Mouse (Mus musculus) retina, adult 2 months (tissue): ENCODE measurements around the gene Pnpla5.
"Not testable (repeated sequence)": the region's sequence is repeated elsewhere in the genome, so short reads cannot be mapped to it uniquely, and the experiment has no call there.

Experiments
- DNase-seq: peaks from one replicate; pipeline ENCODE4 v3.0.0-alpha.2; 2012; ENCODE audit warnings: low read depth, low spot score

Gene Pnpla5

DNA sequence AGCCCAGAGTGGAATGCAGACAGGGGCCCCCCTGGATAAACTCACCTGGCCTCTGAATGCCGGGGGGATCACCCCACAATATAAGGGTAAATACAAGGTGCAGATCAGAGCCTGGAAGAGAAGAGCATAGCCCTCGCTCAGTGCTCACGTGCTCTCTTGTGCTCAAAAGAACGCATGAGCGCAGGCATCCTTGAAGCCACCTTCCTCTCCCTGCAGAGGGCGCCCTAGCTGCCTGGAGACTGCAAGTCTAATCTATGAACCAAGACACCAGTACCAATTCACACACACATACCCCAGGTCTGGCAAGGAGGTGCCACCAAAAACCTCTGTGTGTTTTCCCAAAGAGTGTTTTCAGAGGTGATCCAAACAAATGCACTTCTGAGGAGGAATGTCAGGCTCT, 2.4 kb downstream of the Pnpla5 start:
- DNase-seq = no peak

DNA sequence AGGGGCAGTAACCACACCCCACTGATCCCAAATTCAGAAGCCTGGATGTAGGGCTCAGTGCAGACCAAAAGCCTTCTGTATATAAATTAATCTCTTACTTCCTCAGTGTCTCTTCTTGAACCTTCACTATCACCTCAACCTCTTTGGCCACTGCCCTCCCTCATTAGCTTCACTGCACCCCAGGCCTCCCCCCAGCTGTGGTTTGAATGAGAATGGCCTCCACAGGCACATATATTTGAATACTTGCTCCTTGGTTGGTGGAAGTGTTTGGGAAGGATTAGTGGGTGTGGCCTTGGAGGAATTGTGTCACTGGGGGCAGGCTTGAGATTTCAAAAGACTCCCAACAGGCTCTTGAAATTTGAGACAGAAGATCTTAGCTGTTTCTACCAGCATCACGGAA, 6.5 kb downstream of the Pnpla5 start:
- no peak for DNase-seq

DNA sequence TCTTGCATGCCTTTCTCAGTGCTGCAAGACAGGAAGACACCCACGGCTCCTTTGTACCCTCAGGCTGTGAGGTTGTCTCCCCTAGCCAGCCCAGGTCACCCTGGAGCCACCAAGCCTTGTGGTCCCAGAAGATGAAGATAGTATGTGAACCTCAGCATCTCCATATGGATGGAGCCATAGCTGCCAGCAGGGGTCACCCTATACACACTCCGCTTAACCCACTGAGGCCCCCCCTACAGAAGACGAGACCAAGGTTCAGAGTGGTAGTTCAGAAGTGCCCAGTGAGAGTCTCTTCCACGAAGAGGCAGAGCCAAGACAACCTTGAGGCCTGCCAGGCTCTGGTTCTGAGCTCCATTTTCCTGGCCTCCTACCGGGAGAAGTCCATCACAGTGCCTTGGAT, 7.2 kb downstream of the Pnpla5 start:
- DNase-seq = no peak

DNA sequence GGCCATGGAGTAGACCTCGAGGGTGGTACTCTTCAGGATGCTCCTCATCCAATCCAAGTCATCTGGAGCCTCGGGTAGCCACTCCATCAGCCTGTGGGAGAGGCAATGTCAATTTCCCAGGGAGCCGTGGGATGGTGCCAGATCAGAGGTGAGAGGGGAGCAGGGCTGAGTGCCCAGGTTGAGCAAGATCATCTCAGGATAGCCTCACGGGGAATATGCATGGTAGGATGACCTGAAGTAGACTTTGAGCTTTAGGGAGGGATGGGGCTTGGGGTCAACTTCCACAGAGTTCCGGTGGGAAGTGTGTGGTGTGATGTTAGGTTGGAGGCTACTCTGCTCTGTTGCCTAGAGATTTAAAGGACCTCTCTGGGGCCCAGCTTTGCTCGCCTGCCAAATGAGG, 9.1 kb downstream of the Pnpla5 start:
- no peak for DNase-seq

DNA sequence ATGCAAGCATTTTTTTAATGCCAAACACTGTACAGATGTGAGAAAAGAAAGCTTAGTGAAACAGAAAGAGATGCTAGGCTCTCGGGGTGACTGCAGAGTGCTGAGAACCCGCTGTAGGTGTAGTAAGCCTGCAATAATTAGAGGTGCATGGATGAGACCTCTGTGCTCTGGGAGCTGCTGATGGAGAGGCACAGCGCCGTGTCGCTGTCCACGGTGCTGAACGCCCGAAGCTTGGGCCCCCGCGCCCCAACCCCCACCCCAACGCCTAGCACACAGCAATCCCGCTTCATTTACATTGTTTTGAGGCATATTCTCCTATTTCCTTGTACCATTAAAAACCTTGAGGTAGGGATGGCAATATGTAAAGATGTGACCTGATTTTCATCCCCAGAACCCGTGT, 14.1 kb downstream of the Pnpla5 start:
- no peak for DNase-seq

DNA sequence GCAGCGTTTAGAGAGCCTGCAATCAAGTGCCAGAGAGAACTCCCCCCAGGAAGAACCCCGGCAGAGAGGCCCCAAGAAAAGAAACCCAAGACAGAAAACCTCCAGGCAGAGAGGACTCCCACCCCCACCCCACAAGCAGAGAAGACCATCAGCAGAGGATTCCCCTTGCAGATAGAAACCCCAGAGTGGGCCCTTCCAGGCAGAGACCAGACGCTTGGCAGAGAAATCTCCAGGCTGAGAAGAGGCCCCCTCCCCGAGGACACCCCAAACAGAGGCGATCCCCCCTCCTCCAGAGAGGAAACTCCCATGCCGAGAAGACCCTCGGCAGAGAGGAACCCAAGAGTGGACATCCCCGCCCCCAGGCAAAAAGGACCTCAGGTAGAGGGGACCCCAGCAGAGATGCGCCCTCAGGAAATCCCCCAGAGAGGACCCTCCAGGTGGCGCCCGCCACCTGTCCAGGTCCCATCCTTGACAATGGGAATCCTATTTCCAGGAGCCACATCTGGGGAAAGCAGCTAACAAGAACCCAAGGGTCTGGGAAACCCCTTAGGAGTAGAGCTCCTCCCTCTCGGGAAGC, 17.0 kb downstream of the Pnpla5 start:
- DNase-seq = no peak

DNA sequence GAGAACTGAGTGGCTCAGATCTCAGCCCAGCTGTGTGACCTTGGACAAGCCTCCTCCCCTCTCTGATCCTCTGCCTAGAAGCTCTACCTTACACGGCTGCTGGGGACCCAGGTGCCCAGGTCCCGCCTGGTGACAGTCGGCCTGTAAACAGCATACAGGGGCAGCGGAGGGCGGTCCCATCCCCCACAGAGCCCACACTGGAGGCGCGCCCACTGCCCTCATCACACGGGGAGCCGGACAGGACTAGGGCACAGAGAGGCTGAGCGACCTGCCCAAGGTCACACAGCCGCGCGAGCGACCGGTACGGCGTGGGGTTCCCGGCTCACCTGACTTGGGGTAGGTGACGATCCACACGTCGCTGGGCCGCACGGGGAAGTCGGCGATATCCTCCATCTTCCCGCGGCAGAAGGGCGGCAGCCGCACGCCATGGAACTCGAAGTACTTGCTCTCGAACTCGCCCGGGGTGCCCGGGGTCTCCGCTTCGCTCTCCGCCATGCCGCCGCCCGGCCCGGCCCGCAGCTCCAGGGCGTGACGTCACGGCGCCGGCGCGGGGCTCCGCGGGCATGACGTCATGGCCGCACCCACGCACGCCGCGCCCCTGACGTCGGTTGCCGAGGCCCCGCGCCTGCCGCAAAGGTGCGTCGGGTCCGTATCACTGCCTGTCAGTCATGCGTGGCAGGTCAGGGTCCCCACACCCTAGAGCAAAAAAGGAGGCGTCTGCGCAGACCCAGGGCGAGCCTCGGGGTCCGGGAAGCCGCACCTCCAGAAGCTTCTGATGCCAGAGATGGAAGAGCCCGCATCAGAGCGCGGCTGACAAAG, 17.7 kb downstream of the Pnpla5 start, which contains the start of gene Sult4a1:
Gene Sult4a1 (minus strand): TSS at position 650 of the 819 bp plus-strand sequence.
- DNase-seq = no peak

DNA sequence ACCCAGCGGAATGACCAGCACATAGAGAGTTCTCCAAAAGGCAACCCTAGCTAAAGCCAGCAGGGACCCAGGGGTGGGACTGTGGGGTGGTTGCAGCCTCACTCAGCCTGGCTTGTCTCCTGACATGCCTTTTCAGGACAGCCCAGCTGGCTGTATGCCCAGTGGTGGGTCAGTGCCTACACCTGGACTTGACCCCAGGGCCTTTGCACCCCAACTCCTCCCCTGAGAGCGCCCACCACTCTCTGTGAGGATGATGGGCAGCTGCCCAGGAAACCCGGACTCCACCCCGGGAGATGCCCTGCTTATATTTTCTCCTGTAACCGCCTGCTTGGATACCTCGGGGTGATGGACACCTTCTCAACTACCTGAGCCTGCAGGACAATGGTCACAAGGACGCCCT, 18.3 kb downstream of the Pnpla5 start:
- no peak for DNase-seq

DNA sequence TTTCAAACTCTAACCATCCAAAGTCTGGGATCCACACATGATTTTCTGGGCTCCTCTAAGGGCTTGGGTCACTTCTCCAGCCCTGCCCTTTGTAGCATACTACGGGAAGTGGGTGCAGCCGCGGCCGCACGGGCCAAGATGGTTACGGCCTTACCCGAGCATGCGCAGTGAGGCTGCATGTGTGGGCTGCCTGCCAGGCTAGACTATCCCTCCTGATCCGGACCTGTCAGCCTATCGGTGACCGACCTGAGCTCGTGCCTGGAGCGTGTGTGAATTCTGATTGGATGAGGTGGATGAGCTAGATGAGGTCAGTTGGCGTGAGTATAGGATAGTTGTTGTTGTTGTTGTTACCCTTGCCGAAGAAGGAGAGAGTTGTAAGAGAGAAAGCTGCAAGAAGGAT, 25.4 kb downstream of the Pnpla5 start:
- DNase-seq = not testable (repeated sequence)

DNA sequence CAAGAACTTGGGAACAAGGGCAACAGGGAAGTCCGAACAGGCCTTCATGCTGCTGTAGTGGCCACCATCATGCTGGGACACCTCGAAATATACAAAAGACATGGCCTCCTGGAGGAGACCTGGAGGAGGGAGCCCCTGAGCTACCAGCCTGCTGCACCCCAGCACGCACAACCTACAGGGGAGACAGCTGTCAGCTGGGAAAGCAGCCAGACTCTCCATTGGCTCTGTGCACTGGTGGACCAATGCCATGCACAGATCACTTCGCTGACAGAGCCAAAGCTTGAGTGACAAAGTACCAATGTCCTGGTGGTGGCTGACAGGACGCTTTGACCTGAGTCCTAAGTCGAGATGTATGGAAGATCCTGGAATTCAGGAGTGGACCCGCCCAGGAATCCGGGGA, 26.9 kb downstream of the Pnpla5 start:
- DNase-seq = no peak

DNA sequence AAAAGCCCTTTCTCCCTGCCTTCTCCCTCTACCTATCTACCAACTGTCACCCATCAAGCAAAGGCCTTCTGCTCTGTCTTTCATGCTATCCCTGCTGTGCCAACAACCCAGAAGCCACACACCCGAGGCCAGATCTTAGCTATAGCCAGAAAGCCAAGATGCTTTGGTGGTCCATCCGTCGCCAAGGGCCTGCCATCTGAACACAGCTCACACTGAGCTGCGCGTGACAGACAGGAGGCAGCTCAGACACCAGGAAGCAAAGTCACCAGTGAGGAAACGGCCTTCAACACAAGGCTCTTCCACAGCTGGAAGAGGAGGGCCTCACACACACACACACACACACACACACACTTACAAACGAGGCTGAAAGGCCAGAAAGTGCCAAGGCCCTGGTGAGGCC, 28.1 kb downstream of the Pnpla5 start:
- DNase-seq = no peak

DNA sequence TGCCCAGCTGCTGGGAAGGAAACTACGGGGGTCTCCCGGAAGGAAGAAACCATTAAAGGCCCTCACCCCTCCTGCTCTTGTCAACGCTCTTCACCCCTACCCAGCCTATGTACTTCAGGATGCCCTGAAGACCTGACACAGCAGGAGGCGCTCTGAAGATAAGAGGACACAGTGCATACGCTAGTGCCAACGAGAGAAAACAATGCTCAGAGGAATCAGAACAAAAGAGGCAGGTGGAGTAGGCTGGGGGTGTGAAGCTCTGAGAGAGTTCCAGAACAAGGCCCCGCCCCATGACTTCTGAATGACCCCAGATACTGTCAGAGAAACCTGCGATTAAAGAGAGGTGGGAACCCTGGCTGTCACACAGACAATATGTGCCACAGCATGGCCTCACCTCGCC, 36.2 kb downstream of the Pnpla5 start:
- no peak for DNase-seq

DNA sequence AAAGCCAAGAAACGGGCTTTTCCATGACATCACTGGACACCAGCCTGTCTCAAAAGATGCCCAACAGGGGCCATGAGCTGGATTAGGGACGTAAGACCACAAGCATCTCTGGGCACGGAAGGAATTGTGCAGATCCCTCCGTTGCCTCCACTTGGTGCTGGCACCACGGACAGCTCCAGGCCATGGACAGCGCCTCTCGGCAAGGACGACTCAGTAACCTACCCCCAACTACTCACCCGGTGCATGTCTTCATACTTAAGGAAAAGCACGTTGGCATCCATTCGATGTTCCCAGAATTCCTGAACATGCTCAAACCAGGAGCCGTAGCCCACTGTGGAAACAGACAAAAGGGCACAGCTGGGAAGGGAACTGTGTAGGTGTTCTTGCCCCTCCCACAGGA, 36.6 kb downstream of the Pnpla5 start:
- DNase-seq = no peak

DNA sequence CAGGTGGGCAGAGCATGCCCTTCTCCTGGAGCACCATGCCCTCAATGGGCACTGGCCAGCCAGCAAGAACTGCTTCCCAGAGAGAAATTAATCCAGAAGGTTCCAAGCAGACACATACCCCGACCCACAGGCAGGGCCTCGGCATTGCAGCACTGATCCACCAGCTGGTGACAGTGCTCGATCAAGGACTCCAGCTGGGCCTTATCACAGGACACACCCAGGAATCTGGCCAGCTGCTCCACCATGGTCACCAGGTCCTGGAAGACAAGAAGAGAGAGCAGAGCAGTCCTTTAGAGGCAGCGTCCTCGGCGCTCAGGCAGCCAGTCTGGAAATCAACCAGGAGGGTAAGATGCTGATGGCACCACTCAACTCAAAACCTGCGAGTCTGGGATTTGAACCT, 42.9 kb downstream of the Pnpla5 start:
- DNase-seq = no peak

DNA sequence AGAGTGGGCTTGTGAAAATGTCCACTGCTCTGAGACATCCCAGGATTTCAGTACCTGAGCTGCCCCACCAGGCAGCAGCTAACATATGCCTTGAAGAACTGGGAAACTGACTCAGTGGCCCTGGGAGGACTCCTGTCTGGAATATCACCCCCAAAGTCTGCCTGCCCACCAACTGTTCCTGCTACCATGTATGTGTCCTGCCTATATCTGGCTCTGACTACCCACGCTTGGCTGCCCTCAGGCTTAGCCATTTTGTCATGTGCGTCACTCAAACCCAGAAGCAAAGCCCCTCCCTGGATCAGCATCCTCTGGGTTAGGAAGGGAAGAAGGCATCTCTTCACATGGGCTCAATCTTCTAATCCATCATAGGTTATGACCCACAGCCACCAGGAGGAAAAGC, 43.5 kb downstream of the Pnpla5 start:
- no peak for DNase-seq

DNA sequence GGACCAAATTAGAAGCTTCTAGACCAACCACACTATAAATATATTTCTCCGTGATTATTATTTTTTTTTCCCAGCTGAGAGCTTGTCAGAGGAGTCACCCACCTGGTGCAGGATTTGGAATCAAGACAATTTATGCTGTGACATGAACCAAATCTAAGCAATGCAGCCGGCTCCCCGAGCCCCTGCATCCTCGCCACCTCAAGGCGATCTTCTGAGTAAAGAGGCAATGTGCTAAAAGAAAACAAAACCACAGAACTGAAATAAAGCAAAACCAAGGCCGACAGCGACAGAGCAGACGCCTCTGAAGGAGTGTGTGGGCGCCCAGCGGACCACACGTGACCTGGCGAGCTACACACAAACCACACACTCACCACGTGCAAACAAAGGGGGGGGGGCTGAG, 44.3 kb downstream of the Pnpla5 start:
- DNase-seq = no peak

DNA sequence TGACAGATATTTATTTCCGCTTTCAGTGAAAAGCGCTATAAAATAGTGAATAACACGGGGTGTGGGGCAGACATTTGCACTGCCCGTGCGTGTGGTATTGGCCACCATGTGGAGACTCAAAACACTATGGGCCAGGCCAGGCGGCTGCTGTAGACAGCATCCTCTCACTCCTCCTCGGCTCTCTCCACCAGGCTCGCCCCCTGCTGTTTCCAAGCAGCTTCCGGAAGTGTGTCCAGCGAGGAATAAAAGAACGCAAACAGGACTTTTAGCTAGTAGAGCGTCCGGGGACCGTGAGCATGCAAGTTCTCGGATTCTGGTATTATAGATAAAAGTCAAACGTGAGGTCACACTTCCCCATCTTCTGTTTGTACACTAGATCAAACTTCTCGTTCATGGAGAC, 45.8 kb downstream of the Pnpla5 start:
- no peak for DNase-seq

DNA sequence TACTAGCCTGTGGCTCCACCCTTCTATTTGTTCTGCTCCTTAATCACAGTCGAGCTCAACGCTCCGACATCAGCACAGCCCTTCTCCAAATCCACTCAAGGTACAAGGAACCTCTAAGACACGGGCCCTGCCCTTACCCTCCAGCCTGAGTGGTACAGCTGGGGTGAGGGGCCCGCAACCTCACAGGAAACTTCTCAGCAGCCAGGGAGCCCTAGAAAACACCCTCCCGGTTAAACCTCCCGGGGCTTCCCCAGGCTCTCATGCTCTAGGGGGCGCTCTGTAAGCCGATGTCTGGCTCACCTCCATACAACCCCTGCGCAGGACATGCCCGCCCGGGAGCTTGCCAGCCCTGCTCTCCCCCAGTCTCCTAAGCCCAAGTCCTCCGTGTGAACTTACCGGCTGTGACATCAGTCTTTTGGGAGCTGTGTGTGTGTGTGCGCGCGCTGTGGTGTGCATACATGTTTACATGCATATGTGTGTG, 48.2 kb downstream of the Pnpla5 start:
- no peak for DNase-seq

DNA sequence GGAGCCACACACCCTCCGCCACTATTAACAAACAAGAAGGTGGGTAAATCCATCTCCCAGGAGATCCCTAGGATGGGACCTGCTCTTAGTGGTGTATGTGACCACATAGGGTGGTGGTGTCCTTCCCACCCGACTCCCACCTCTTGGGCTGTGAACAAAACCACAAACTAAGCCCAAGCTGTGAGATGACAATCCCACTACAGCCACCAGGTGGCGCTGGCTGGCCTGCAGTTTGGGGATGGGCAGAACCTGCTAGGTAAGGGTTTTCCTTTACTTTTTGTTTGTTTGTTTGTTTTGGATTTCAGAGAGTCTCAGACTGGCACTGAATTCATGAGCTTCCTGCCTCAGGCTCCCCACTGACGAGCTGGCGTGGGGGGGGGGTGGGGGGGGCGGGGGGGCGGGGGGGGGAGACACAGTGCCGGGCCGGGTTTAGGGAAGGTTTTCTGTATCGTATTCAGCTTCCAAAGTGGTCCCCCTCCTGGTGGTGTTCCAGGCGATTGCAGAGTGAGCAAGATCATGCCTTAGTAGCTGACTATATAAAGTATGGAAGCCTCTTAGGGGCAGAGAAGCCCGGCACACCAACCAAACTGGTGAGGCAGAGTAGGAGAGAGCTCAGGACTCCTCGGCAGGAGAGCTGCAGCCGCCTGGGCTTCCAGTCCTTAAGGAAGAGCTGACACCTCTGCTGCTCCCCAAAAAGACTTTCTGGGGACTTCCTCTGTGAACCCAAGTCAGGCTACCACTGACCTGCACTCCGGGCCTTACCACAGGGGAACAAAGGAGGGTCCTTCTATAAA, 48.9 kb downstream of the Pnpla5 start:
- peak; percentile 33 for DNase-seq

DNA sequence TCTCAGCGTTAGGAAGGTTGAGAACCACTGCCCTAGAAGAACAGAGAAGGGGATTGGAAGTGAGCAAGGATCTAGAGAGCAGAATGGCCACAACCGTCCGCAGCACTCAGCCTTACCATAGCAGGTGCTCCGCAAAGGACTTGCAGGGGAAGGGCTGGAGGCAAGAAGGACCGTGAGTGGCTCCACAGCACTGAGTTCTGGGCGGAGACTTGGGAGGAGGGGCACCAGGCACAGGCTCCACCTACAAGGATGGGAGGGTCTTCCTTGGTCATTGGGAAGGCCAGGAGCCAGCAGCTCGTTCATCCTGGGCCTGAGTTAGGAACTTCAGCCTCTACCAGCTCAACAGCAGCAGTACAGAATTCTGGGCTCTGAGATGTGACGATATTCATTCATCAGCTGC, 49.9 kb downstream of the Pnpla5 start:
- no peak for DNase-seq

DNA sequence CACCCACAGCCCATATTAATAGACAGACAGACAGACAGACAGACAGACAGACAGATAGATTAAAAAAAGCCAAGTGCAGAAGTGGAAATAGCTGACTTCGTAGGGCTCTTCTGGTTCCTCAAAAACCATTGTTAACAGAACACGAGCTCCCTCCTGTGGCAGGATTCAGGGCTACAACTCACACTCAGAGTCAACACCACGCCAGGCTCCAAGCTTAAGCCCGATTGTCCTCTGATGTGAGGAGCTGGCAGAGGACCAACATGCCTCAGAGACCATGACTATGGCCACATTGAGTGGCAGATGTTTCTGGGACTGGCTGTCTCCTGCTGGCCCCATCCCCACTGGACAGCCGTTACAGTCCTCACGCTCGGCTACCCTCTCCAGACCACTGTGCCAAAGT, 50.7 kb downstream of the Pnpla5 start:
- peak; percentile 51 for DNase-seq

DNA sequence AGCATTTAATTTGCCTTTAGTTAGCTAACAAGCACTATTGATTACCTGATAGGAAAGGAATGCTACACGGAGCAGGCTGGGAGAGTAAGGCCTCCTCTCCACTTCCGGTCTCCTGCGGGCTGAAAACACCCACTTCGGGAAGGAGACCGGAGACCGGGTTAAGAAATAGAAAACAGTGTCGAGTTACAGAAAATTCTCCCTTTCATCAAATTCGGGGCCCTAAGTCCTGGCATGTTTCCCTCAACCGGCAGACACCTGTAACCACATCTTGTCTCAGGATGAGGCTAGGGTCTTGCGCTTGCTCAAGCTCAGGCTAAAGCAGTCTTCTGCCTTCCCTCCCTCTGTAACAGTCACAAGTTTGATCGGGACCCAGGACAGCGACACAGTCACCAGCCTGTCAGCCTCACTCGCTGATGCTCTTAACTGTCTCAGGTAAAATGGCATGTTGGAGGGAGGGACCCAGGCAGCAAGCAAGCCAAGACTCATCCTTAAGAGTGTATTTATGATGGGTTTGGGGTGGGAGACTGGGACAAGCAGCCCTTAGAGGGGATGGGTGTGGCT, 52.8 kb downstream of the Pnpla5 start:
- no peak for DNase-seq
